Mouse (Mus musculus): Measurements from ENCODE around the gene Cfap97d2.

Gene Cfap97d2

DNA sequence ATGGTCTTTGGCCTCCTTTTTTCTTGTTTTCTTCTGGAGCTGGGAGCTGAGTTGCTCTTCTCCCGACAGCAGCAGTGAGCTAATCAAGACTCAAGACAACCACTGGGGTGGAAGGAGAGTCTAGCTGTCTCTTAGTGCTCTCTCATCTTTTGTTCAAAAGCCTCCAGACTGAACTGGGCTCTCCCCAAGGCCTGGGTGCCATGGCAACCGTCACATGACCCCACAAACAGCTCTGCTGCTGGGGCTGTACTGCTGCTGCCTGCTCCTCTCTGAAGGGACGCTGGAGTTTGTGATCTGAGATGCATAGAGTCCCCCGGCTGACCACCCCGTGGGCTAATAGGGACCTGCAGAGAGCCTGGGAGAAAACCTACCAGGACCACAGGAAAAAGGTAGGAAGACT, at the start of gene Cfap97d2:
Gene Cfap97d2 (plus strand): TSS at position 222 of the 400 bp plus-strand sequence.
- DNase-seq (ENCODE audit: low spot score) = peak; percentile 17

DNA sequence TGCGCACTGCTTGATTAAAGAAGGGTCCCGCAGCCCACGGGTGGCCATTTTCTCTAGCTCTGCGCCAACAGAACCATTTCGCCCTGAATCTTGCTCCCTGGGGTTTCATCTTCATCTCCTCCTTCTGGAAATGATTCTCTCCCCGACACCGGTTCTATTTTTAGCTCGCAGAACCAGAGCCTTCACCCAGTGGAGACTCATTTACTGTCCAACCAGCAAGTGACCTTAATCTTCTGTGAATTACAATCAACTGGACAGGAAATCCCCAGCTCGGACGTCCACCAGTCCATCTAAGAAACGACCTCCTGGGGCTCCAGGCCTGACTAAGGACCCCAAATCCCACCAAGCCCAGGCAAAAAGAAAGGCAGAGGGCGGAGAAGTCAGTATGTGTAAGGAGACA, 48.2 kb upstream of the Cfap97d2 start:
- DNase-seq (ENCODE audit: low spot score) = no peak

DNA sequence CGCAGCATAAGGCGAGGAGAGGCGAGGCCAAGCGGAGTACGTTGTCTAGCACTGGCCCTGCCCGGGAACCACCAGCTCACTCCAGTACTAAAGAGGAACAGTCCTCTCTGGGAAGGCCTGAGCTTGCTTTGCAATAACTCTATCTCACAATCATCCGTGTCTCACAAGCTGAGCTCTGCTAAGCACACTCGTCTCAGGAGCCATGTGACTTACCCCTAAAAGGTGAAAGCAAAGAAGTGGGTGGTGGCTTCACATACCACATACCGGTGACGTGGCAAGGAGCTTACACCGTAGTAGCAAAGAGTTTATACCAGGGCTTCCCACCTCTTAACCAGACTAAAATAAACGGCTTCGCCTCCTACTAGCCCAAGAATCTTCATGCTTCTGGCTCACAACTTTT, 45.4 kb upstream of the Cfap97d2 start:
- no peak for DNase-seq (ENCODE audit: low spot score)

DNA sequence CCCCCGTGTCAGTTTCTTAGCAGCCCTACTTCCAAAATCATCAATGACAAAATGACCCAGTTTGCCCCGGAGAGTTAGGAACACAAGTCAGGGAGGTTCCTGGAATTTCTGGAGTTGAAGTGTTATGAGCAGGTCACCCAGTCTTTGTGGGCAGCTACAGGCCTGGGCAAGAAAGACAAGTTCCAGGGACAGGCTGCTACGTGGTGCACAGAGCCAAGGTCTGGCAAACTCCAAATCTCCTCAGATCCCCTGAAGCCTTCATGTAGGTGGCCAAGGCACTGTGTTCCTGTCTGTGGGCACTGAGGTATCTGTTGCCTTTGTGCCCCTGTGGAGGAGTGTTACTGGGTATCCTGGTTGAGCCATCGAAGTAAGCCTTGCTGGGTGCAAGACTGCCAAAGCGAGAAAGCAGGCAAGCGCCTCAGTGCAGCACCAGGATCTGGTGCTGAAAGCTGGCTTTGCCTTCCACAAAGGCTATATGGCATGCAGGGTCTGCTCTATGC, 40.9 kb upstream of the Cfap97d2 start:
- no peak for DNase-seq (ENCODE audit: low spot score)

DNA sequence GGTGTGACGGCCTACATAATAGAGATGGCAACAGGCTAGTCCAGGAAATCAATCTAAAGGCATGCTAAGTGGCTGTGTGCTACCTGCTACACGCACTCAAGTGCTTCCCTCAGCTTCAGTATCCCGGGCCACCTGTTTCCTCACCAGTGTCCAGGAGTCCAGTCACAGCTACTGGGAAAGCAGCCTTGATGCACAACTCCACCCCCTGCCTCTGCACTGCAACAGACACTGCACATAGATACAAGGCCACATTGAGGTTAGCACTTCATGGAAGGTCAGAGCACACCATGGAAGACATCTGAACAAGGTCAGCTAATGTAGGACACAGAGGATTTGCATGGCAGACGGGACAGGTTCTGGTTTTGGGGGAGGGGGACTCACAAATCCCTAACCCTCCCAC, 40.2 kb upstream of the Cfap97d2 start:
- DNase-seq (ENCODE audit: low spot score) = no peak

DNA sequence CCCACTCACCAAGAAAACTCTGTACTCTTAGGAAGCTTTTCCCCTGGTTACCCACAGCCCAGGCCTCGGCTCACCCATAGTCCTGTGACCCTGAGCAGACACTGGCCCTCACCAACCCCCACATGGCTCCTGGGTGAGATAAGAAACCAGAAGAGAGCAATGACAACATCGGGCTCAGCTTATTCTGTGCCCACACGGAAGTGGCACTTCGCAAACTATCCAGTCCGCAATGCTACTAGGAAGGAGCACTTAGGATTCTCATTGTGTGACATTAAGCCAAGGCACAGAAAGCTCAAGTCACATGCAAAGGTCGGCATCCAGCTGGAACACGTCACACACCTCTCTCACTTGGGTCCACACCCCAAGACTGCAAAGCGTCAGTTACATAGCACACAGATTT, 39.7 kb upstream of the Cfap97d2 start:
- DNase-seq (ENCODE audit: low spot score) = no peak

DNA sequence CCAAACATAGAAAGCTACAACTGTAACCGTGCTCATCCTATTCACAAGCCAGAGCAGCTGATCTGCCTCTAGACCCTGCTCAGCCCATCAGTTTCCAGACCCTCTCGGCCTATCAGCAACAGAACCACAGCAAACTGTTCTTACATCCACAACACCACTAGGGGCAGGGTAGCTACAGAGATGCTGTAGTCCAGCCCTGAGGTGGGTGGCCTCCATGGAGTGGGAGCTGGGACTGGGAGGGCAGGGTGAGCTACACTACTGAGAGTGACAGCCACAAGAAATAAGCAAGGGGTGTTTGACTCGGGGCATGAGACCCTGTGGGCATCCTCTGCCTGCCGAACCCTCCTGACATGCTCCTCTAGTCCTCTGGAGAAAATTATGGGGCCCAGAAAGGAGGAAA, 37.8 kb upstream of the Cfap97d2 start:
- DNase-seq (ENCODE audit: low spot score) = no peak

DNA sequence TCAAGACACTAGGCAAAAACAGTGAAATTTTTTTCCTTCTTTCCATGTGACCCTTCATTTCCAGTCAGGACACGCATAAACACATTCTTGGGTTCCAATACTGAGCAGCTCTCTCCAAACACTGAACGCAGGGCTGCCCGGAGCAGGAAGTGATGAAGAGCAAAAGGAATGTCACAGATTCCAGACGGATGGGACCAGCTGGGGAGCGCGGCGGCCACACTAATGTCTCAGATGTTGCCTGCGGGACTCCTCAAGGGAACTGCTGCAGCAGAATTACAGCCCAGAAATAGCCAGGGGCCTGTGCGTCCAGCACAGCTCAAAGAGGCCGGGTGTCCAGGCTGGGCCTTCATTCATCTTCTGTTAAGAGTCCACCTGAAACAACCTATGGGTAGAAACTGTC, 37.3 kb upstream of the Cfap97d2 start:
- no peak for DNase-seq (ENCODE audit: low spot score)

DNA sequence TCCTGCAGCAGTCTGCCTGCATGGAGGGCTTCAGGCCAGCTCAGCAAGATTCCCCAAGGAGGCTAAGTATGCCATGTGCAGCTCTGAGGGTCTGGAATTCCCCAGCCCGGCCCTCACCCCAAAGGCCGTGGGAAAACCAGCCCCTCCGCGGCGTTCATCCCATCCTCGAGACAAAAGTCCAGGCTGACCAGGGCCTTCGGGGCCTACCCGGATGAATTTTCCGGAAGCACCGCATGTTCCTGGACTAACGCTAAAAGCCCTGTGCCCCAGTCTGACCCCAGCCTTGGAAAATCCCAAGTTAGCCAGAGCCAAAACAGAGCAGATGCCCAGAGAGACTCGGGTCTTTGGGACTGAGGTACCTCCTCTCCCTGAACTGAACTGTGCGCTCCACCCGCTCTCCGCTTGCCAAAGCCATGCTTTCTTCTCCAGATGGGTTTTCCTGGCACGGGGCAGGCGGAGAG, 35.6 kb upstream of the Cfap97d2 start:
- no peak for DNase-seq (ENCODE audit: low spot score)

DNA sequence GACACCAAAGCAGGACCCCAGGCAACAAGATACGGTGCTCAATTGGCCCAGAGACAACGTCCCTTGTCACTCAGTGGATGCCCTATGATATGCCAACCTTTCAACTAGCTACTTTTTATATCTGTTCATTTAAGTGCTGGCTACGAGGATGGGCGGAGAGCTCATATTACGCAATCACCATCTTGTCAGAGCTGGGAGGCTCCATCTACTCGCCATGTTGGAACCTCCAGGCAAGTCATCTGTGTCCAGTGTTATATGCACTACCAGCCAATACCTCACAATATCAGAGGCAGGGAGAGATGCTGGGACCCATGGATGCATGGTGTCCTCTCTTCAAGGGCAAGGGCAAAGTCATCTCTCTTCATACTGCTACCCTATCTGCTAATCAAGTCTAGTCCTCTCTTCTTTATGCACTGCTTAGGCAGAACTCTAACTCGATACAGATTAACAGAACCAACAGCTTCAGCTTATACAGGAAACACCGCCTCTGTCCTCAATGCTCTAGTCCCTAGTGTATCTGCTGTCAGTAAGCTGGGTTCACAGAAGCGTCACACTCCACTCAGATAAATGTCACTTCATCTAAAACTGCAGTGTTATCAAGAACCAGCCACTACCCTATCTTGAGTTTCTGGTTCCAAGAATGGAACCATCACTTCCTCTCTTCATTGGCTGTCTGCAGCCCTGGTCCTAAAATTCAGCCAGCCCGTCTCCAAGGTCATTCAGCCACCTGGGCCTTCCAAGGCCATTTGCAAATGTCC, 34.3 kb upstream of the Cfap97d2 start:
- no peak for DNase-seq (ENCODE audit: low spot score)

DNA sequence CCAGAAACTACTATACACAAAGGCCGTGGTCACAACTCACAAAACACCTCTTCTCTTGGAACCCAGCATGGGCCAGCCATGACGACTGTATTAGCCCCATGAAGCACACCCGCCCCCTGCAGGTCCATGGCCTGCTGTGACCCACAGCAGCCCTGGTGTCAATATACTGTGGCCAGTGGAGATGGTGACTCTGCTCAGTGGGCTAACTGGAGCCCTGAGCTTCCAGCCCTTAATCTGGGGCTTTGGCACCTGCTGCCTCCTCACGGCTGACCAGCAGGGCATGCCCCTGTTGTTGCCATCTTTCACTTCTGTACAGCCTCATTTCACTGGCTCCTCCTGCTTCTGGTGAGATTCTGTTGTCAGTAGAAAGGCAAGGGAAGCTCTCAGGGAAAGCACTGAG, 32.5 kb upstream of the Cfap97d2 start:
- no peak for DNase-seq (ENCODE audit: low spot score)

DNA sequence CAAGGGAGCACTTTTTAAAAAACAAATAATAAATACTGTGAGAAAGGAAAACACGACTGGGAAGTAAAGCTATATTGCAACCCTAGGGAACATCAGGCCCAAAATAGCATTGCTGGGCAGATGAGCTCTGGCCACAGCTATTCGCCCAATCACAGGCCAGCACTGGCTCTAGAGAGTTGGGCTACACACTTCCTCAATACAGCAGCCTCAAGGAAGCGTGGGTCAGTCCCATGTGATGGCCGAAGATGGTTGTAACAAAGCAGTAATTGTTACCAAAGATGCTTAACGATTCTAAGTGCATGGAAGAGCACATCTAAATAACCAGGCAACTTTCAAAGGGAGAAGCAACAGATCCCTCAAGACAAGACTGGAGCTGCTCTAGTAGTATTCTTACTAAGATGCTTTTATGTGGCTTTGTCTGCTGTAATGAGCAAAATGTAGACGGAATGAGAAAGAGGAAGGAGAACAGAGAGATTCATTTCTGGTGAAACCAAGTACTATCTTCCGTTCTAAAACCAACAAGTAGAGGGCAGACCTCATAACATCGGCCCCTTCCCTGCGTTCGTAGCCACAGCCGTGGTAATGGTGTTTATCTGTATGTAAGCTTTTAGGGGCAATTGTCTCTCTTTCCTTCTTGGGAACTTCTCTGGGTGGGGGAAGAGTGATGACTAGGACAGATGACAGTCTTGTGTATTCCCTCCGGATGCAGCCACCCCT, 31.2 kb upstream of the Cfap97d2 start:
- DNase-seq (ENCODE audit: low spot score) = no peak

DNA sequence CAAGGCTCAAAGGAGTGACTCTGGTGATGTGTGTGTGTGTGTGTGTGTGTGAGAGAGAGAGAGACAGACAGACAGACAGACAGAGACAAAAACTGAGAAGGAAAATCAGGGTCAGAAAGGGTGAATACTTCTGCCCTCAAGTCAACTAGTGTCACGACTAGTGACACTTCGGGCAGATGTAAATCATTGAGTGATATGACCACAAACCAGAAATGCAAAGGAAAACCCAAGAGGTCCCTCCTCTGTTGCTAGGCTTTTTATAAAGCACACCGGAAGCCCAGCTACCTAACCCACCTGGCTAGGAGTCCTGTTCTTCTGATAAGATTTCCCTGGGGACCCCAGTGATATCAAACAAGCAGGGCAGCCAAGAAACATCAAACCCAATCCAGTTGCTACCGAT, 30.6 kb upstream of the Cfap97d2 start:
- DNase-seq (ENCODE audit: low spot score) = no peak

DNA sequence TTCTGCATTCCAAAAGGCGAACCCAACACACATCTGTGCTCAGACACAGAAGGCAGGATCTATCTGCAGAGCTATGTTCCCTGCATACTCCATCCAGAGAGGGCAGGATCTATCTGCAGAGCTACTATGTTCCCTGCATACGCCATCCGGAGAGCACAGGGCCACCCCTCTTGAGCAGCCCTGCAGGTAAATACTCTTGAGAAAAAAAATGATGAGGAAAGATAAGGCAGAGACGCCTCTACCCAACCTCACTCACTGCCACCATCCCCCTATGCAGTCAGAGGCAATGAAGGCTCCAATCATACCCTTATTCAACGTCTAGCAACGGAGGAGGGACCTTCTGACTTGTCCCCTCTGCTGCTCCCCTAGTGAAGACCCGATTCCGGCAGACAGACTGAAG, 30.2 kb upstream of the Cfap97d2 start:
- DNase-seq (ENCODE audit: low spot score) = no peak

DNA sequence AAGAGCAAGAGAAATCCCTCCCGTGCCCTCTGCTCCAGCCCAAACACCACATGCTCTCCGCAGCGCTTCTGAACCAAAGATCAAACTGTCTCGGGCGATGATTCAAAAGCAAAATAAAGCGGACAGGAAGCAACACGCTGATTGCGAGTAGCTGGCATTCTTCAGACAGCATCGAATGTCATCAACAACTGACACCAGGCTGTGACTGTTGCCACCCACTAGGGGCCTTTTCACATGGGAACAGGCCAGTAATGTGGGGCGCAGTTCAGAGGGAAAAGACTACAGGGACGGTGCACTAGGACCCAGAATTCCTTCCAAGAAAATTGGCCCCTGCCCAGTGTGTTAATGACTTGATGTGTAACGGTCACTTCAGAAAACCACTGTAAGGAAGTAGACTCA, 29.4 kb upstream of the Cfap97d2 start:
- DNase-seq (ENCODE audit: low spot score) = peak; percentile 52

DNA sequence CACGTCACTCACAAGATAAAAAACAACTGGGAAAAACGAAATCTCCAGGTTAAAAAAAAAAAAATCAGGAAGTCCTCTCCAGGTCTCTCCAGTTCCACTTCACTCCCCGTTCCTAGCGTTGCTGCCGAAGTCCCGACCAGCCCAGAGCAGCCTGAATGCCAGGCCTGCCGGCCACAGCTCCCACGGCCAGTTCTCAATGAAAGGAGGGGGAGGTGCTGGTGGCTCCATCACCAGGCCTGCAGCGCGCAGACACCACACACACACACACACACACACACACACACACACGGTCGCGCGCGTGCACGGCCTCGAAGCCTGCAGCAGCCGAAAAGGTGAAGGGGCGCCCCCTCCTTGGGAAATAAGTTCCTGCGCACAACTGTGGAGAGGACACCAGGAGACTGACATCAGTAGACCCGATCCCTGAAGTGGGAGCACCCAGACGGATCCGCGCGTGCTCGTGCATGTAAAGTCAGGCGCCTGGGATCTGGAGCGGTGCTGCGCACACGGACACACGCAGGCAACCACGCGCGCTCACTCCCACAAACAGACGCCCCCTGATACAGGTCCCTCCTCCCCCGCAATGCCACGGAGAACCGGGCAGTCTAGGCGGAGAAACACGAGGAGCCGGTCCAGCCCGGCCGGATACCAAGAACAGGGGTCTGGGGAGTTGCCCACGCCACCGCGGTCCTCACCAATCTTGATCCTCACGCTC, 28.8 kb upstream of the Cfap97d2 start:
- peak; percentile 38 for DNase-seq (ENCODE audit: low spot score)

DNA sequence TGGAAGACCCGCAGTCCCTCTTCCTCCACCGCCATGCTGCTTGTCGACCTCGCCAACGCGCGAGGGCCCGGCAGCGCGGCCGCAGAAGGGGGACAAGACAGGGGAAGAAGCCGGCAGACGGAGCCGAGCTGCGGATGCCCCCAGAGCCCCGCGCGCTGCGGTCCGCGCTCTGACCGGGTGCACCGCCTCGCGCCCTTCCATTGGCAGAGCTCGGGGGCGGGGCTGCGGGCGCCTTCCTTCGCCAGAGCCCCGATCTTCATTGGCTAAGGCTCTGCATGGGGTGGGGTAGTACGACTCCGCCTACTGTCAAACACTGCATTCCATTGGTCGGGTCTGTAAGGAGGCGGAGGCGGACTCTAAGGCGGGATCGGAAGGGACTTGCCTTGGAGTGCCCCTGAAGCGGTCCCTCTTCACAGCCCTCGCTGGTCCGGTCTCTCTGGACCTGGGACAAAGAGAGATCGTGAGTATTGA, 28.2 kb upstream of the Cfap97d2 start, which contains the start of gene Rasa3:
Gene Rasa3 (minus strand): TSS at position 191 of the 471 bp plus-strand sequence.
- DNase-seq (ENCODE audit: low spot score) = peak; percentile 86

DNA sequence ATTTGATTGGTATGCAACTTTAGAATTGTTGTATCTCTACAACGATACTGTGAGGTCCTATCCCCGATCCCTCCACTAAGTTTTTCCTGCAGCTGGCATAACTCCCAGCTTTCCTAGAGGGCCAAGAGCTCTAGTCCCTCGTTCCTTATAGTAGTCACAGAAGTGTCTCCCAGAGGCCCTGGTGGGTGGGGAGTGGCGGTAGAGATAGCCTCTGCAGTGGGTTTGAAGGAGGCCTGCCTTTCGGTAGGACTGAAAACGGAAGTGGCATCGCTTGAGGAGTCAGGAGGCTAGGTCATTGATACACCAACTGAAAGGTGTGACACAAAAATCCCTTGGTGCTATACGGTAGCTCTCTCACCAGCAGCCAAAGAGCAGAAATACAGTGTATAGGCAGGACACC, 27.5 kb upstream of the Cfap97d2 start:
- DNase-seq (ENCODE audit: low spot score) = no peak

DNA sequence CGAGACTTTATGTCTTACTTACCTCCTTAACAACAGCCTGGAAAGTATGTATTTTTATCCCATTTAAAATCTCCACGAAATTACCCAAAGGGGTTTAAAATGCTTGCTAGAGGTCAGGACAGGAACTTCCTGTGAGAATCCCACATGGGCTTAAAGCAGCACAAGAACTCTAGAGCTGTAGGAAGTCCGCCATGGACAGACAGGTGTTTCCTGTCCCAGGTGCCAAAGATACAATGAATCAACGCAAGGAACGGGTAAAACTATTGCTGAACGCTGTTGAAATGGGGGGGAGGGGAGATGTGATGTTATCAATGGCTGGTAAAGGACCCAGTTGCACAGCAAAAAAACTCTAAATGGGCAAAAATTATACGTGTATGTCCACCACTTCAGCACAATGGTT, 21.6 kb upstream of the Cfap97d2 start:
- DNase-seq (ENCODE audit: low spot score) = no peak

DNA sequence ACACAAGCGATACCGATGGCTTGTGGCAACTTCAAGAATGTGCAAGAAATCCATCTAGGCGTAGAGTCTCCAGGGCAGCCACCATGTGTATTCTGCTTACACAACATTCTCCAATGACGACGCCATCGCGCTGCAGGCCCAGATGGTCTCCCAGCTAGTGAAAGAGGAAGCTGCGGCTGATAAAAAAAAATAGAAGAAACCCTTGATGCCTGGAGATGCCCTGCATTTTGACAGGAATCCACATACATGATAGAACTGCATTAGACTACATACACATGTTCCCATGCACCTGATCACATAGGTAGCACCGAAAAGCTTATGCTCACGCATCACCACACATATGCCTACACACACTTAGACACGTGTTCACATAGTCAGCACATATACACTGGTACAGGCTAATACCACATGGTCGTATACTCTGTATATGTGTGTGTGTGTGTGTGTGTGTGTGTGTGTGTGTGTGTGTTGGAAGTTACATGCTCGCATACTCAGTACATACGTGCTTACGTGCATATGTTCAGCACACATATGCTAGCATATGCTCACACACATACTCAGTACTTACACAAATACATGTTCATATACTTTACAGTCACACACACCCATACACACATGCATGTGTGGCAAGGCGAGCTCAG, 19.9 kb upstream of the Cfap97d2 start:
- DNase-seq (ENCODE audit: low spot score) = peak; percentile 39

DNA sequence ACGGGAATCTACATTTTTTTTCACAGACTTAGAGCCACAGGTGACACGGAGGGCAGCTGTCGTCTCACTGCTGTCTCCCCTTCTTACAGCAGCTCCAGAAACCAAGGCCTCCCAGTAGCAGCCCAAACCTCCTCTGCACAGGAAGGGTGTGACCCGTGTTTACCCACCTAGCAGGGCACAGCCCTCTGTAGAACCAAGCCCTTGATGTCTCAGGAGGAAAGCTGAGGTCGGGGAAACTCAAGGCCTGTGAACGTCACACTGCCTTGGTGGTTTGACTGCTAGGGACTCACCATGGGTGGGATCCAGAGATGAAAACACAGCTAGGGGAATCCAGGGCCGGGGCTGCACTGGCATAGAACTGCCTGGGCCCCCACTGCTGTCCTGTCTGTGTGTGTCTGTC, 19.3 kb upstream of the Cfap97d2 start:
- no peak for DNase-seq (ENCODE audit: low spot score)

DNA sequence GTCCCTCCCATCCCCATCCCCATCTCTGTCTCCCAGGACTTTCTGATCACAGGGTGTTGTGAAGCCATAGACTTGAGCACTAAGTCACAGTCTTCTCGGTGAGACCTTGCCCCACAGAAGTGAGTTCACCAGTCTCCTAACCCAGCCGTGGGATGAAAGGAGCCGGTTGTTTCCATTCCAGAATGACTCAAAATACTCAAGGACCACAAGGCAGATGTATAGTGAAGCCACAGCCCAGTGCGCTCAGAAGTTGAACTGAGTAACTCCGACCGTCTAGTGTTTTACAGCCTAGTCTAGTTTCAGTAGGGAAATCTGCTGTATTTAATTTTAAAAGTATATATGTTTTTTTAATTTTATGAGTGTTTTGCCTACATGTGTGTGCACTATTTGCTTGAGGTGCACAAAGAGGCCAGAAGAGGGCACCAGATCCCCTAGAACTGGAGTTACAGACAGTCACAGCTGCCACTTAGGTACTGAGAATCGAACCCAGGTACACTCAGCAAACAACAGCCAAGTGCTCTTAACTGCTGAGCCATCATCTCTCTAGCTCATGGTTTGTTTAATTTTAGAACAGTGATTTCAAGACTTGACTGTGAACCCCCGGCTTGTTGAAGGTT, 18.5 kb upstream of the Cfap97d2 start:
- no peak for DNase-seq (ENCODE audit: low spot score)

All from layer of hippocampus, adult 9-10 months (tissue).